Mouse (Mus musculus): ENCODE data around the gene Tubb4b.

Gene Tubb4b

DNA sequence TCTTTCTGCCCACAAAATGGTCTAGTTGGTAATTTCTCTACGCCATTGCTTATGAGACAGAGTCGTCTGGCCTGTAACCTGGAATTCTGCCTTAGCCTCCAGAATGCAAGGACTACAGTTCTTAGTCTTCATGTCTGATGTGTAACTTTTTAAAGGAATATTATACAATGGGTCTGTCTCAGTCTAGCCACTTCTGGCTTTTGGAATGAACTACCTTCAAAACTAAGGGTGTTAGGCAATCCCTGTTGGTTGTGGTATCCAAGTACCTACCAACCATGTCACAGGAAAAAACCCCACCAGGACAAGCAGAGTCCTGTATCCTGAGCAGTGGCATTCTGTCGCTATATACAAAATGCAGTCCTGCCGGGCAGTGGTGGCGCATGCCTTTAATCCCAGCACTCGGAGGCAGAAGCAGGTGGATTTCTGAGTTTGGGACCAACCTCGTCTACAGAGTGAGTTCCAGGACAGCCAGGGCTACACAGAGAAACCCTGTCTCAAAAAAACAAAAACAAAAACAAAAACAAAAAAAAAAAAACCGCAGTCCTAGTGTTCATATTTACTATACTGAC is 1.4 kb upstream of the Tubb4b start:
- DNase-seq (ENCODE audit: extremely low read depth, low read depth), result no peak

DNA sequence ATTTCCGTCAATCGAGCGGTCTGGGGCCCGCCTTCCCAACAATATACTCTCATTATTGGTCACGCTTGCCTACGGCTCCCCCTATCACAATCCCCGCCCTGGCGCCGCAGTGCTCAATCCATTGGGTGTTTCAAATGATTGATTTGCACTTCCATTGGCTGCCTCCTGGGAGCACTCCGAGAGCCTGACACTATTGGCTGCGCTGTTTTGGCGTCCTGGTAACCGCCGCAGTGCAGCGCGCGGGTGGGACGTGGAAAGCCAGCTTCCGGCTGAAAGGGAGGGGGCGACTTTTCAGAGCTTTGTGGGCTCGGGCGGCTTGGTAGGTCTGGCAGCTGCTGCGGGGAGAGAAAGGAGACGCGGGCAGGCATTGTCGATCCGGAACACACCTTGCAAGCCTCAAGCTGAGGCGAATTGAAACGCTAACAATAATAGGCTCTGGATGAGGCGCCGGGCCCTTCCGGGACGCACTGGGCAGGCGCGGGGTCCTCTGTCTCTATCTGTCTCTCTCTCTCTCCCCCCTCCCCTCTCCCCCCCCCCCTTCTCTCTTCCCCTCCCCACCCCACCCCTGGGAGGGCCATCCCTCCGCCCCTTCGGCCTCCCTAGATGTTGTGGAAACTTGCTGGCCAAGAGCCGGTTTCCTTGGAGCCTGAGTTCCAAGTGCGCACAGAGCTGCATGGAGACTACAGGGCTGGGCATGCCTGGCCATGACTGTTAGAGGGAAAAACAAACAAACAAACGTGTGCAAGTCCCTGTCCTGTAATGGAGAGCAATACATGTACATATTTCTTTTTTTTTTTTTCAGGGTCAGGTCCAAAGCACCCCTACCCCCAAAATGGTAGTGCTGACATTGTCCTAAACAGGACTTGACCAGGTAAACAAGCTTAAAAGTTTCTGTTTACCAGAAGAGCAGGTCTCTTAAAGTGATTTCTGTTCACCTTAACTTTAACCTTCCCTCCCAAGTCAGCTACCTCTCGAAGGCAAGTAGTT is 557 bp upstream of the Tubb4b start:
- DNase-seq (ENCODE audit: extremely low read depth, low read depth), result peak; percentile 99

DNA sequence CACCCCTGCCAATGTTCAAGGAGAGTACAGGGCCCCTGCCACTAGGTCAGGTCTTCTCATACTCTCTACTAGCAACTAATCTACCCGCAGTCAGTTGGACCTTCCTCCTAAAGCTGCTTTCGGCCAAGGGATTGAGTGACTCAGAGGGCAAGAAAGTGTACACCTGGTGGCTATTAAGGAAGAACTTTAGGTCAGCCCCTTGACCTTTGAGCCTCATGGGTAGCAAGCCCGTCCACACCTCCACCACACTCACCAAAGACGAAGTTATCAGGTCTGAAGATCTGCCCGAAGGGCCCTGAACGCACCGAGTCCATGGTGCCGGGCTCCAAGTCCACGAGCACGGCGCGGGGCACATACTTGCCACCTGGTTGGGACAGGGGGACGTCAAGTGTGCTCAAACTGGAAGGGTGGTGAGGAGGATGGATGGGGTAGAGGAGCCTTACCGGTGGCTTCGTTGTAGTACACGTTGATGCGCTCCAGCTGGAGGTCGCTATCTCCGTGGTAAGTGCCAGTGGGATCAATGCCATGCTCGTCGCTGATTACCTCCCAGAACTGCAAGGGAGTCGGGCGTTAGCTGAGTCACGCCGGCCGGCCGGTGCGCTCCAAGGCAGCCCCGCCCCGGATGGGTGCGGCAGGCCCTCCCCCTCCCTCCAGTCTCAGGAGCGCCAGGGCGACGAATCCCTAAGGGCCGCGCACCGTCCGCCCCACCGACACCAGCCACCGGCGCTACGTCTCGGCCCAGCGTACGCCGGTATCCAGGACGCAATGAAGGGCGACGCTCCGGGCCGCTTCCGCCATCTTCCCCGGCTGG is 616 bp downstream of the Tubb4b start:
- DNase-seq (ENCODE audit: extremely low read depth, low read depth), result peak; percentile 65

DNA sequence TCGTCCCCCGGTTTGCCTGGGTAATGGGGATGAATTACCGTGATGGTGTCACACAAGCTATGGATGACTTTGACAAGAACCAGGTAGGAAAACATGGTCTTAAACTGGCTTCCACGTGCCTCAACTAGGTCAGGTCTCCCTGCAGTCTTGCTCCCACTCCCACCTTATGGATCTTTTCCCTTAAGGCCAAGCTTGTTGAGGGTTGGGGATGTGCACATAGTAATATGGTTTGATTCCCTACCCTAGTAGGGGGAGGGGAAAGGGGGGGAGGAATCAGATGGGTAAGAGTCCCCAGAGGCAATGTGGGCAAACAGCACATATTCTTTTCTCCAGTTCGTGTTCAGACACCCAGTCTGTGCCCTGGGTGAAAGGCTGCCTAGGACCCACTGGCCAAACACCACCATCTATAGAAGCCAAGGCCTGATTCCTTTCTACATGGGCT is 3.1 kb downstream of the Tubb4b start:
- no peak for DNase-seq (ENCODE audit: extremely low read depth, low read depth)

DNA sequence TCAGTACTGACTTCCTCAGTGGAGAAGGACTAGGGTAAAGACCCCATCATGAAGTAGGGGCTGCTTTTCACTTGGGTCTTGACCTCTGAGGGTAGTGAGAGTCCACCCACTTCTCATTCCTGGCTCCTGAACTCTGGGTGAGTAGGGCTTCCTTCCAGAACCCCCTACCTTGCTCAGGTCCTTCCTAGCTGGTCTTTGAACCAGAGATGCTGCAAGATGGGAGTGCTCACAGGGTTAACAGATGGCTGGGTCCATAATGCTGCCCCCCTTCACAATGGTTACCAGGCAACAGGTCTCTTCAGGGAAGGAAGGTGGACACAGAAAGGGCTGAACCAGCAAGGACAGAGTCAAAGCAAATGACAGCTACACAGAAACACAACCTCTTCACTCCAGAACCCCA is 6.1 kb downstream of the Tubb4b start, which contains the start of gene Fam166a:
TSS of gene Fam166a (plus strand) at position 301 of the 400 bp plus-strand sequence.
- no peak for DNase-seq (ENCODE audit: extremely low read depth, low read depth)

DNA sequence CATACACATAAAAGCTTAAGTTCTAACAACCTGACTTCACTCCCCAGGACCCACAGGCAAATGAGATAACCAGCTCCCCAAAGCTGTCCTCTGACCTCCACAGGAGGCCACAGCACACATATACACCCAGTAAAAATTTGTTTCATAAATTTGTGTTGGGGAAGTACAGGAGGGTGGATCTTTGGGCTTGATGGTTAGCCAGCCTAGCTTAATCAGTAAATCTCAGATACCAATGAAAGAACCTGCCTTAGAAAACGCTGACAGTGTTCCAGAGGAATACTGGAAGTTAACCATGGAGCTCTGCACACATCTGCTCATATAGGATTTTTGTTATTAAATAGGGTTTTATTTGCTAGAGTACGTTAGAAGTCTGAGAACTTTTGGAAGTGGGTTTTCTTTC is 6.8 kb downstream of the Tubb4b start:
- DNase-seq (ENCODE audit: extremely low read depth, low read depth), result no peak

DNA sequence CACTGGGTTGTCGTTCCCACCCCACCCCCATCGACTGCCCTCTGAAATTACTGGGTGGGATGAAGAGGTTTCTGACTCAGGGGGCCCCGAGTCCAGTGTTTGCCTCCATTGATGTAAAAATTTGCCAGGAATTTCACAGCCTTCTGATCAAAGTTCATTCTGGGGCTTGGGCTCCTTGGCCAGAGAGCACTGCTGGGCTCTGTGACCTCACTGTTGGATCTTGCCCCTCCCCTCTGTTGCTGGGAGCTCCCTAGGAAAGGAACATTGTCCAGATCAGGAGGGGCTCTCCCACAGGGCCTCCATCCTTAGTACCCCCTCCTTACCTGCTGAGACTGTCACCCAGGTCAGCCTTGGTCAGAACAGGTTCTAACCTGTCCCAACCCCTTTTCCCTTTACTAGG is 10.1 kb downstream of the Tubb4b start, which contains the start of gene Stpg3:
TSS of gene Stpg3 (minus strand) at position 194 of the 400 bp plus-strand sequence.
- no peak for DNase-seq (ENCODE audit: extremely low read depth, low read depth)

DNA sequence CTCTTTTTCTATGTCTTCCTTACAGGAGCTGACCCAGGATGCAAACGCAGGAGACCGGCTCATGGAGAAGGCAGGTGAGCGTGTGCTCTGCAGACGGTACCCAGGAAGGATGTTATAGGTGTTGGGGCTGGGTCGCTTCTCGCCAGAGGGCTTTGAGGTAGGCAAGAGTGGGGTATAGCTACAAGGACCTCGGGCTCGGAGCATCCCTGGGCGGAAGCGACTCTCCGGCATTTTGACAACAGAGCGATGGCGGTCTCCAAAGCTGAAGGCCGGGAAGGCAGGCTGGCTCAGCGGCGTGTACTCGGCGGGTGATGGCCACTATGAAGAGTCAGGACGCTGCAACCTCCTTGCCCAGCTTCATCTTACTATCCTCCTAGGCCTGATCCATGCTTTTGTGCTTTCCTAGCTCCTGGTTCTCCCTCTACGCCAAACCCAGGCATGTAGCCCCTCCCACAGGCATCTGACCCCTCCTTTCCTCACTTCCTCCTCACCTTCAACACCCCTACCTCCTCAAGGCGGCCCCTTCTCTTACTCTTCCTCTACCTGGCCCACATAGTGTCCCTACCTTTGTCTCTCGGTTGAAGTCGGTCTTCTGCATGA is 11.1 kb downstream of the Tubb4b start:
- no peak for DNase-seq (ENCODE audit: extremely low read depth, low read depth)

DNA sequence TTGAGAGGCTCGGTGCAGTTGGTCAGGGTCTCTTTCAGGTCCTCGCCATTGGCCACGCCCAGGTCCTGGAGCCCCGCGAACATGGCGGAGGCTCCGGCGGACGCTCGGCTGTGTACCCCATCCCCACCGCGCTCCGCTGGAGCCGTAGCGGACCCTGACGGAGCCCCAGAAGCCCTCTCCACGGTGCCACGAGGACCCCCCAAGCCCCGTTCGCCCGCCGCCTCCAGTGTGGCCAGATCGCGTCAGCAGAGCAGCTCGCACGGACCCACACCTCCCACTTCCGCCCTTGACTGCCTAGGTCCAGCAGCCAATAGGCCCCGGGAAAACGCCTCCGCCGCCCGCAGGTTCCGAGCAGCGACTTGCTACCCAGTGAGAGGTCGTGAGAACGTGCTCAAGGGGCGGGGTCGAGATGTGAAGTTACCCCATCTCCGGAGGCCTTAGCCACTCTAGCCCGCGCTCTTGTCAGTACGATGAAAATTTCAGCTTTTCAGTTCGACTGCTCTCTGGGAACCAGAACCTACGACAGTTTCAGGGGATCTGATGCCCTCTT is 13.3 kb downstream of the Tubb4b start, which contains the start of gene Nelfb:
TSS of gene Nelfb (minus strand) at position 369 of the 550 bp plus-strand sequence.
- DNase-seq (ENCODE audit: extremely low read depth, low read depth), result peak; percentile 89

DNA sequence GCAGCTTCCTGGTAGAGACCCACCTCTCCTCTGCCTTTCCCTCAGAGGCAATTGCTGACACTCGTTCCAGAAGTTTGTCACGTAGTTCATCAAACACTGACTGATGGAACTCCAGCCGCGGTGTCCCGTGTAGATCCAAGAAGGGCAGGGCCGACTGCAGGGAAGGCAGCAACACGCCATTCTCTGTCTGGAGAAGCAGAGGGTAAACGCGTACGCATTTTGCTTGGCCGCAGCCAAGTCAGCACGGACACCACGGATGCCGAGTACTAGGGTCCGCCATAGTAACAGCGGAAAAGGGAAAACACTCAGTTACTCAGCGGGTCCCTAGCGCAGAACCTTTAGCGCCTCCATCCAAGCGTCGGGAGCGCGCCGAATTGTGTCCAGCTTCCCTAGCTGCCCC is 13.8 kb downstream of the Tubb4b start:
- DNase-seq (ENCODE audit: extremely low read depth, low read depth), result no peak

DNA sequence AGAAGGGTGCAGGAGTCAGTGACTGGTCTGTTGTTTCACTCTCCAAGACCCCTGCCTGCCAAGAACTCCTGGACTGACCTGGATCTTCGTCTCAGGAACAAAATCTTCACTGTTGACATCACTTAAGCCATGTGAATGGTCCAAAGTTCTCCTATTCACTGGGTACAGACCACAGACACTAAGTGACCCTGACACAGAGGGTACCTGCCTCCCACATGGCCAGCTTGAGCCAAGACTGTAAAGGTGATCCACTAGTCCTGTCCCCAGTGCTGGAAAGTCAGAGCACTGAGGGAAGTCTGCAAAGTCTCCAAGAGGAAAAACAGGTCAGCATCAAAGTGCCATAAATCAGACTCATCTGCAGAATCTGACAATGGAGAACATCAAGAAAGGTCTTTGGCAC is 16.9 kb downstream of the Tubb4b start:
- DNase-seq (ENCODE audit: extremely low read depth, low read depth), result no peak

DNA sequence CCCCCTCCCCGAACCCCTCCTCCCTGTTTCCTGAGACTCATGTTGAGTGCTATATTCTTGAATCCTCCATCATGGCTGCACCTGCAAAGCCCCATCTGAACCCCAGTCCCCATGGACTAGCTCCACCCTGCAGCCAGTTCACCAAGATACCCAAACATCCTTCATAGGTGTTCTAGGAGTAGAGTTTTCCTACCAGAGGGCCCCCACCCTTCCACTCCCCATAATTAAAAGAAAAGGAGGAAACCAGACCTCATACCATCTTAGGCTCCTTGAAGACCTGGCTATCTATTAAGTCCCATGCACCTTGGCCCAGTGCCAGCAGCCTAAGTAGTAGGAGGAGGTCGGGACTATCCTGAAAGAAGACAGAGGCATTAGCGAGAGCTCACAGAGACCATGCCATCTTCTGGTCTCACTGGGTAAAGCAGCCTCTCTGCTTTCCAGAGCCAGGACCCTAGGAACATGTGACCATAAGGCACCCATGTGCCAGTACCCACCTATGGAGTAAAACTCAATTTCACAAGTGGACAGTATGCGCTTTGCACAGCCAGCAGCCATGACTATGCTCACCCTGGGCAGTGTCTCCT is 20.8 kb downstream of the Tubb4b start:
- no peak for DNase-seq (ENCODE audit: extremely low read depth, low read depth)

DNA sequence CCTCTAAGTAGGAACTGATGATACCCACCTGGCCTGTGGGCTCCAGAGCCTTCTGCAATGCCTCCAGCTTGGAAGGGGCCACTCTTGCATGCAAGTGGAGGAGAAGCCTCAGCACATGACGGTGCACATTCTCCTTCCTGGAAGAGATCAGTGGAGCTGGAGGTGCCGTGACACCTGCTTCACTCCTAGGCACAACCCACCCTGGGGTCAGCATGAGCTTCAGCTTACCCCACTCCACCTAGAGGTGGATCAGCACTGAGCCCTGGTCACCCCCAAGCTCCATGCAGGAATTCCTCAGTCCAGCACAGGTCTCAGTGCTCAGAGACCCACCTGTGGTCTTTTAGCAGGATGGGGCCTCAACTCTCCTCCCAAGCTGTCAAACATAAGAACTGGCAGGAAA is 23.9 kb downstream of the Tubb4b start:
- DNase-seq (ENCODE audit: extremely low read depth, low read depth), result no peak

DNA sequence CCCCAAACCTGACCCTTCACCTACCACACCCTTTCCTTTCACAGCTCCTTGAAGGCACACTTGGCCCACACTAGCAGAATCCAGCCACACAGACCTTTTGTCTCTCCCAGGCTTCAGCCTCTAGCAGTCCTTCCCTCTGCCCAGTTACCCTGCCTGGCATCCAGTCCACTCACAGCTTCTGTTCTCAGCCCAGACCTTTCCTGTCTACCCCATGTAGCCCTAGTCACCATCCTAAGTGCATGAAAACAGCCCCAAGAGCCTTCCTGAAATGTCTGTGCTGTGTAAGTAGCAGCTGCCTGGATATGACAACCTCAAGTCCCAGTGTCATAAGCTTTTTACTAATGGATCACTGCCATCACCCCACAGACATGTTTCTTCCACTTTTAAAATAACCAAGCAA is 26.6 kb downstream of the Tubb4b start:
- DNase-seq (ENCODE audit: extremely low read depth, low read depth), result no peak

DNA sequence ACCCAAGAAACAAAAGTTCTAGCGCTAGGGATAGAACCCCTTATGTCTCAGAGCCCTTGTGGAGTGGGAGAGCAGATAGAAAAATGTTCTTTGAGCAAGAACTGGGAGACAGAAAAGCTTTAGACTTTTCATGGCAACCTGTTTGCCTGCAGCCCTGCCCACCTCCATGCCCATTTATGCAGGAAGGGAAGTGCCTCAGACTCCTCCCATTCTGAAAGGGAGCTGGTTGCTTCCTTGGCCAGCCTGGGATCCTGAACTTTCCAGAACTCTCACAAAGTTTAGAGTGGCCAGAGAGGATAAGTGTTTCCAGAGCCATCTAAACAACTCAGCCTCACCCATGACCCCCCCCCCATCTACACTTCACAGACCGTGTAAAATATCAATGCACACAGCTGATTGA is 27.3 kb downstream of the Tubb4b start:
- no peak for DNase-seq (ENCODE audit: extremely low read depth, low read depth)

DNA sequence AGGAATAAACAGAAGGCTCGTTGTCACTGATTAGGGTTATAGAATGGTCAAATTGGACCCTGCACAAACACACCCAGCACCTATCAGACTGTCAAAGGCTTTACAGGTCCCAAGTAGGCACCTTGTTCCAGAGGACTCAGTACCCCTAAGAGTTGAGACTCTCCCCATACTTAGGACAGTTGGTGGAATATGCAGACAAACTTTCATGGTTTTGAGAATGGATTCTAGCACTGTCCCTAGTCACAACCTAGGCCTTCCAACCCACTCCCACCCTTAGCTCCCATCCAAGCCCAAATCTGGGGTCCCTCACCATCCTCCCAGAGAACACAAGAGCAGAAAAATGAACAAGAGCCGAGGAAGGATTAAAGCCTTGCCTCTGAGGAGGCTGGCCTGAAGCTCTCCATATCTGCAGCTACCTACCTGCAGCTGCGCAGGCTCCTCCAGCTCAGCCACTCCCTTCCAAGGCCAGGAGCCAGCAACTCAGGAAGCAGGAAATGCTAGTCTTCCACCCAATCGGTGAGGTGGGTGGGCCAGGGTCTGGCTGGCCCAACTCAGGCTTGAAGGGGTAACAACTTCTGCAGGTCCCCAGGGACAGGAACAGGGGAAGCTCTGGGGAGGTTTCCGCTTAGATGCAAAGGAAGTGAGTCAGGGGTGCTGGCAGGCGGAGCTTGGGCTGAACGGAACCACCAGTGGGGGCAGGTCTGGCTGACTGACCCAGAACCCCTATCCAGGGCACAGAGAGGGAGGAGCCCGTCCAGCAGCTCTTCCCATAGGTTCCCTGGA is 28.1 kb downstream of the Tubb4b start, which contains the start of gene Tor4a:
TSS of gene Tor4a (minus strand) at position 715 of the 783 bp plus-strand sequence.
- DNase-seq (ENCODE audit: extremely low read depth, low read depth), result peak; percentile 96

DNA sequence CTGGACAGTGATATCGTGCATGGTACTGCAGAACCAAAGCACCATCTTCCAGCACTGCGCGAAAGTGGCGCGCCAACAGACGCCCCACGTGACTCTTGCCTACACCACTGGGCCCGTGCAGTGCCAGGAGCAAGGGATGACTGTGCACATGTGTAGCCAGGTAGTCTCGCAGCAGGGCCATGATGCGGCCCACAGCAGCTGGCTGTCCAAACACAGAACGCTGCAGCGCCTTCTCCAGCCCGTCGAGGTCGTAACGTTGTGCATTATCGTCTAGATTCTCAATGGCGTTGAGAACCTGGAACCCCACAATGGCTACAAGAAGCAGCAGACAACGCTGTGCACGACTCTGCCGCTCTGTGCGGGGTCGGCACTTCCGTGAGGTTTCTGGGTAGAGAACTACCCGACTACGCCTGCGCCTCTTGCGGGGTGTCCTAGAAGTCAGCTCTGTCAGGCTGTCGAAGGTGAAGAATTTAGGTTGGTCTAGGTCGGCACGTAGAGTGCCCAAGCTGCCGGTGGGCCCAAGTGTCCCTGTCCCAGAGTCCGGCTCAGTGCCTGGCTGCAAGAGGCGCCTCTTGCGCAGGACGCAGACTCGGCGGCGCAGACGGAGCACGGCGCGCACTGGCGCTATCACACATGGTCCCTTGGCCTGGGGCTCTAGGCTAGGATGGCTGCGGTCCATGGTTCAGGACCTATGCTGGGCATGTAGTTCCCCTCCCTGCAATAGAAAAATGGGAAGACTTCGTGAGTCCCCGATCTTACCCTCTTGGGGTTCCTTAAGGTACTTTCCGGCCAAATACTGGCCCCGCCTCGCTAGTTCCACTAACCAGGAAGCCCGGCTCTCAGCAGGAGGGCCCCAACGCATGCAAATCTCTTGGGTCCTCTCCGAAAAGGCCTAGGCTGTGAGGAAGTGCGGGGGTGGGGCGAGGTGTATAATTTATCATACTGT is 29.0 kb downstream of the Tubb4b start:
- DNase-seq (ENCODE audit: extremely low read depth, low read depth), result peak; percentile 88

DNA sequence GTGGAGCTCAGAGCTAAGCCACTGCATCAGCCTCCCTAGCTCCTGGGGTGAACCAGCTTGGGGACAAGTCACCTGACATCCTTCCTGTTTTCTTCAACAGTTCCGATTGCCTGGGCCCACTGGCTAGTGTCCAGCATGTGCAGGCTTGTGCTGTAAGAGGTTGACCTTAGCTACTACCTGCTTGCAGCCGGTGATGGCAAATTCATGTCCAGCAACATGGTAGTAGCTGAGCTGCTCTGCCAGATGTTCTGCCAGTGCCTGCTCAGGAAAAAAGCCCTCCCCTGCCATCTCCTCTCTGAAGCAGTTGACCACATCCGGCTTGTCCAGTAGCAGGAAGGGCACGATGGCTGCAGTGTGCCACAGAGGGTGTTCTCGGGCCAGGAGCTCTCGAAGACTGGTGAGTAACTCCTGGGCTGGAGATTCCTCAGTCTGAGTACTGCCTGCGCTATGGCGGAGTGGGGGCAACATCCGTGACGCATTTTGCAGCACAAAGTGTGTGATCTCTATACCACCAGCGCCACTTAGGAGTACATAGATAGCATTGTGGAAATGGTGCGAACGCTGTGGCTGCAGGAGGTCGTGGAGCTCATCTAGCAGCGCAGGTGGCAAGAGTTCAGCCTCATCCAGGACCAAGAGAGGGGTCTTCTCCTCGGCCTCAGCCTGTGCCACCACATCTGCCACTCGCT is 29.9 kb downstream of the Tubb4b start:
- no peak for DNase-seq (ENCODE audit: extremely low read depth, low read depth)
